Mouse (Mus musculus) midbrain, embryonic 10.5 days (tissue): Measurements from ENCODE around the gene Prickle3. TPM values are rescaled to one million over a fixed set of nuclear protein-coding genes. Genes with fewer than 3 reads are reported as not detected.
"Not testable (repeated sequence)": the region's sequence is repeated elsewhere in the genome, so short reads cannot be mapped to it uniquely, and the experiment has no call there.

Experiments
- DNase-seq: peaks from one replicate; pipeline ENCODE4 v3.0.0-alpha.2; 2017; ENCODE audit warnings: low spot score
- H3K27ac ChIP-seq: fragments of 300-500 bp; sonication (generic); replicated peaks from 2 replicates; pipeline ENCODE4 v1.5.1; 2016; ENCODE audit warnings: mild to moderate bottlenecking
- H3K27me3 ChIP-seq: fragments of 300-500 bp; sonication (generic); 2 replicates; pipeline ENCODE4 v1.6.1; 2016; ENCODE audit warnings: low read depth, mild to moderate bottlenecking; ENCODE audit not compliant: poor library complexity, severe bottlenecking
- H3K36me3 ChIP-seq: fragments of 300-500 bp; sonication (generic); 2 replicates; pipeline ENCODE4 v1.6.1; 2016; ENCODE audit warnings: mild to moderate bottlenecking, moderate library complexity
- H3K4me1 ChIP-seq: fragments of 300-500 bp; sonication (generic); 2 replicates; pipeline ENCODE4 v1.6.1; 2016
- H3K4me3 ChIP-seq: fragments of 300-500 bp; sonication (generic); 2 replicates; pipeline ENCODE4 v1.5.1; 2016; ENCODE audit warnings: mild to moderate bottlenecking, moderate library complexity
- H3K9me3 ChIP-seq: fragments of 300-500 bp; sonication (generic); replicated peaks from 2 replicates; pipeline ENCODE4 v1.6.1; 2016; ENCODE audit warnings: mild to moderate bottlenecking
- WGBS: fragments of 180-500 bp; shearing (Covaris S2); methylation state at CpG from one replicate; pipeline ENCODE4 v1.1.7; 2016; 5-methylcytosine and 5-hydroxymethylcytosine counted together
- polyA plus RNA-seq: library from polyadenylated mRNA; unstranded; fragments of >200 nt; fragmentation: Nextera tagmentation; extraction: Ambion mirVana; gene quantifications from 2 replicates; pipeline ENCODE4 v1.2.1, GENCODE M21; 2016

Prickle3 gene
- polyA plus RNA-seq, 1 experiment from 2014 or later, result 2.8 TPM

- not testable (repeated sequence) for H3K9me3 ChIP-seq
Measured at GRCm38 (mm10) chrX:7714135-7714899, 57.3 kb downstream of the Prickle3 start, which contains the start of gene Wdr45. Gene Wdr45, plus strand, starts transcription at chrX:7714333.

DNA sequence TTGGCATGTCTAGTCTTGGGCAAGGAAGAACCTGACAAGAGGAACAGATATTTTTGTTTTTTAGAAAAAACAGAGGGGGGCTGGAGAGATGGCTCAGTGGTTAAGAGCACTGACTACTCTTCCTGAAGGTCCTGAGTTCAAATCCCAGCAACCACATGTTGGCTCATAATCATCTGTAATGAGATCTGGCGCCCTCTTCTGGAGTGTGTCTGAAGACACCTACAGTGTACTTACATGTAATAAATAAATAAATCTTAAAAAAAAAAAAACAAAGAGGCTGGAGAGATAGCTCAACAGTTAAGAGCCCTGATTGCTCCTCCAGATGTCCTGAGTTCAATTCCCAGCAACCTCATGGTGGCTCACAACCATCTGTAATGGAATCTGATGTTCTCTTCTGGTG is 59.0 kb downstream of the Prickle3 start:
- H3K4me1 ChIP-seq, H3K4me3 ChIP-seq, H3K27me3 ChIP-seq, H3K9me3 ChIP-seq, H3K27ac ChIP-seq, H3K36me3 ChIP-seq, DNase-seq: not testable (repeated sequence)
- 26% methylated on average over 1 of the region's 1 CpGs for WGBS

More at GRCm38 (mm10) chrX:7714135-7714899, 57.3 kb downstream of the Prickle3 start, which contains the start of gene Wdr45:
- H3K4me3 ChIP-seq, result peak within 1 kb of the TSS; percentile 52
- not testable (repeated sequence) for H3K27me3 ChIP-seq, H3K4me1 ChIP-seq, H3K36me3 ChIP-seq
- WGBS, result 13% methylated on average over 53 of the region's 60 CpGs
- peak within 1 kb of the TSS; percentile 83 for H3K27ac ChIP-seq
- peak; percentile 89 for DNase-seq

Other genes with a start within 250 kb of the Prickle3 start
- gene Foxp3, start 83.6 kb upstream of the Prickle3 start, polyA plus RNA-seq, result 0.21 and 0.51 TPM in 2 replicates
- 2.1 and 2.8 TPM in 2 replicates for gene Ppp1r3f, start 83.0 kb upstream of the Prickle3 start, polyA plus RNA-seq
- 34.3 and 36.4 TPM in 2 replicates for gene Ccdc22, start 51.7 kb upstream of the Prickle3 start, polyA plus RNA-seq
- not detected in 2 replicates for gene Cacna1f, start 50.2 kb upstream of the Prickle3 start, polyA plus RNA-seq
- 12.0 and 21.7 TPM in 2 replicates for gene Syp, start 18.8 kb upstream of the Prickle3 start, polyA plus RNA-seq
- gene Plp2, start 14.1 kb downstream of the Prickle3 start, polyA plus RNA-seq, result 41.4 and 42.9 TPM in 2 replicates
- 0.10 TPM in 1 of 2 replicates, not detected in the other for gene Magix, start 24.0 kb downstream of the Prickle3 start, polyA plus RNA-seq
- gene Gpkow, start 39.9 kb downstream of the Prickle3 start, polyA plus RNA-seq, result 40.2 and 44.5 TPM in 2 replicates
- gene Wdr45, start 57.1 kb downstream of the Prickle3 start, polyA plus RNA-seq, result 16.7 and 23.2 TPM in 2 replicates
- 0.36 and 0.50 TPM in 2 replicates for gene Gm45208, start 65.0 kb downstream of the Prickle3 start, polyA plus RNA-seq
- 85.9 and 90.5 TPM in 2 replicates for gene Praf2, start 71.2 kb downstream of the Prickle3 start, polyA plus RNA-seq
- 17.0 and 17.6 TPM in 2 replicates for gene Ccdc120, start 93.6 kb downstream of the Prickle3 start, polyA plus RNA-seq
- gene Tfe3, start 105.3 kb downstream of the Prickle3 start, polyA plus RNA-seq, result 27.9 and 35.8 TPM in 2 replicates
- 47.3 and 58.8 TPM in 2 replicates for gene Gripap1, start 132.5 kb downstream of the Prickle3 start, polyA plus RNA-seq
- 0.59 and 1.1 TPM in 2 replicates for gene Kcnd1, start 165.0 kb downstream of the Prickle3 start, polyA plus RNA-seq
- gene Otud5, start 184.1 kb downstream of the Prickle3 start, polyA plus RNA-seq, result 40.7 and 45.1 TPM in 2 replicates
- gene Pim2, start 221.0 kb downstream of the Prickle3 start, polyA plus RNA-seq, result 14.0 and 16.5 TPM in 2 replicates
- gene Slc35a2, start 226.8 kb downstream of the Prickle3 start, polyA plus RNA-seq, result 28.3 and 31.4 TPM in 2 replicates
- 132 and 146 TPM in 2 replicates for gene Pqbp1, start 242.0 kb downstream of the Prickle3 start, polyA plus RNA-seq
- gene Timm17b, start 242.1 kb downstream of the Prickle3 start, polyA plus RNA-seq, result 193 and 203 TPM in 2 replicates